Mouse (Mus musculus) heart, embryonic 10.5 days (tissue): ENCODE data around the gene Hypk. TPM values are rescaled to one million over a fixed set of nuclear protein-coding genes. Genes with fewer than 3 reads are reported as not detected.
"Not testable (repeated sequence)": the region's sequence is repeated elsewhere in the genome, so short reads cannot be mapped to it uniquely, and the experiment has no call there.

Experiments
- DNase-seq: peaks from one replicate; pipeline ENCODE4 v3.0.0-alpha.2; 2017; ENCODE audit warnings: low spot score
- H3K27ac ChIP-seq: fragments of 300-500 bp; sonication (generic); 2 replicates; pipeline ENCODE4 v1.5.1; 2016; ENCODE audit warnings: mild to moderate bottlenecking
- H3K27me3 ChIP-seq: fragments of 300-500 bp; sonication (generic); 2 replicates; pipeline ENCODE4 v1.6.1; 2016; ENCODE audit warnings: mild to moderate bottlenecking; ENCODE audit not compliant: poor library complexity, insufficient read depth, severe bottlenecking
- H3K36me3 ChIP-seq: fragments of 300-500 bp; sonication (generic); 2 replicates; pipeline ENCODE4 v1.6.1; 2016; ENCODE audit warnings: mild to moderate bottlenecking, moderate library complexity
- H3K4me1 ChIP-seq: fragments of 300-500 bp; sonication (generic); 2 replicates; pipeline ENCODE4 v1.6.1; 2016; ENCODE audit warnings: mild to moderate bottlenecking
- H3K4me3 ChIP-seq: fragments of 300-500 bp; sonication (generic); 2 replicates; pipeline ENCODE4 v1.5.1; 2016; ENCODE audit warnings: mild to moderate bottlenecking, moderate library complexity
- H3K9me3 ChIP-seq: fragments of 300-500 bp; sonication (generic); 2 replicates; pipeline ENCODE4 v1.6.1; 2016; ENCODE audit warnings: mild to moderate bottlenecking, moderate library complexity
- WGBS: fragments of 180-500 bp; shearing (Covaris S2); methylation state at CpG from one replicate; pipeline ENCODE4 v1.1.7; 2016; 5-methylcytosine and 5-hydroxymethylcytosine counted together
- microRNA-seq: library from miRNA; unstranded; fragments of <30 nt; microRNA quantifications from one replicate; pipeline ENCODE4, GENCODE M21; 2017
- polyA plus RNA-seq: library from polyadenylated mRNA; unstranded; fragments of >200 nt; fragmentation: Nextera tagmentation; extraction: Ambion mirVana; gene quantifications from 2 replicates; pipeline ENCODE4 v1.2.1, GENCODE M21; 2016

Hypk gene
- polyA plus RNA-seq, 1 experiment from 2014 or later = 162 TPM

GRCm38 (mm10) chr2:121480498-121480897, 27.4 kb downstream of the Hypk start:
- no peaks in the 10 kb centered on the region for H3K27me3 ChIP-seq
- no peak overlapping the region for H3K27ac ChIP-seq
- no peak overlapping the region for H3K4me3 ChIP-seq
- no peaks in the 10 kb centered on the region for H3K9me3 ChIP-seq
- H3K36me3 ChIP-seq = no peaks in the 10 kb centered on the region
- DNase-seq = peak; percentile 63
- WGBS = 55% methylated on average over 3 of the region's 3 CpGs
- H3K4me1 ChIP-seq = no peaks in the 10 kb centered on the region

- not testable (repeated sequence) for H3K4me1 ChIP-seq, H3K27me3 ChIP-seq, H3K9me3 ChIP-seq, H3K4me3 ChIP-seq, H3K36me3 ChIP-seq, H3K27ac ChIP-seq
- 81% methylated on average over 13 of the region's 13 CpGs for WGBS
- DNase-seq = peak; percentile 61
Observed at GRCm38 (mm10) chr2:121480916-121481315, 27.8 kb downstream of the Hypk start.

GRCm38 (mm10) chr2:121483576-121483975, 30.5 kb downstream of the Hypk start:
- Histone ChIP-seq H3K4me1 (no peaks in the 10 kb centered on the region), H3K27me3 (no peaks in the 10 kb centered on the region), H3K27ac (no peak overlapping the region), H3K4me3 (no peak overlapping the region), H3K9me3 (no peaks in the 10 kb centered on the region), H3K36me3 (no peaks in the 10 kb centered on the region)
- peak; percentile 61 for DNase-seq
- 75% methylated on average over 8 of the region's 8 CpGs for WGBS

GRCm38 (mm10) chr2:121484403-121484802, 31.3 kb downstream of the Hypk start:
- H3K27me3 ChIP-seq, H3K4me3 ChIP-seq, H3K27ac ChIP-seq, DNase-seq, H3K9me3 ChIP-seq, H3K4me1 ChIP-seq, H3K36me3 ChIP-seq: not testable (repeated sequence)
- 79% methylated on average over 2 of the region's 2 CpGs for WGBS

- not testable (repeated sequence) for H3K27me3 ChIP-seq, H3K9me3 ChIP-seq, H3K4me1 ChIP-seq, H3K27ac ChIP-seq, H3K4me3 ChIP-seq, DNase-seq
- peaks cover 11% of the 10 kb centered on the region for H3K36me3 ChIP-seq
- 83% methylated on average over 1 of the region's 6 CpGs for WGBS
Observed at GRCm38 (mm10) chr2:121501550-121501949, 48.5 kb downstream of the Hypk start.

- DNase-seq = peak; percentile 95
- not testable (repeated sequence) for H3K9me3 ChIP-seq, H3K27me3 ChIP-seq
- H3K4me1 ChIP-seq = peaks cover 15% of the 10 kb centered on the region
- H3K36me3 ChIP-seq = peaks cover 27% of the 10 kb centered on the region
- H3K27ac ChIP-seq = peak within 1 kb of the TSS; percentile 78
- H3K4me3 ChIP-seq = peak within 1 kb of the TSS; percentile 64
- 5% methylated on average over 42 of the region's 42 CpGs for WGBS
Observed at GRCm38 (mm10) chr2:121505942-121506882, 53.1 kb downstream of the Hypk start, which contains the start of the genes Mfap1a and Wdr76. Gene Mfap1a, minus strand, starts transcription at chr2:121506665. Gene Wdr76, plus strand, starts transcription at chr2:121506723.

GRCm38 (mm10) chr2:121507173-121507950, 54.3 kb downstream of the Hypk start:
- DNase-seq = no peak
- H3K4me1 ChIP-seq = peaks cover 15% of the 10 kb centered on the region
- H3K27me3 ChIP-seq = no peaks in the 10 kb centered on the region
- 0 out of 2 replicates have a peak overlapping the region, but pooled peaks have one; percentile 78 for H3K27ac ChIP-seq
- H3K4me3 ChIP-seq = peak overlapping the region; percentile 64
- peaks cover 34% of the 10 kb centered on the region for H3K36me3 ChIP-seq
- 29% methylated on average over 12 of the region's 12 CpGs for WGBS
- H3K9me3 ChIP-seq = no peaks in the 10 kb centered on the region

GRCm38 (mm10) chr2:121507951-121508330, 54.9 kb downstream of the Hypk start:
- Histone ChIP-seq H3K4me3 (peak overlapping the region; percentile 64), H3K27me3 (no peaks in the 10 kb centered on the region), H3K9me3 (no peaks in the 10 kb centered on the region), H3K36me3 (peaks cover 38% of the 10 kb centered on the region), H3K4me1 (peaks cover 15% of the 10 kb centered on the region), H3K27ac (no peak overlapping the region)
- 79% methylated on average over 2 of the region's 2 CpGs for WGBS
- DNase-seq = no peak

Small RNAs within 50 kb of the gene (microRNA-seq; reads per million reads assigned to microRNA genes)
- gene Gm22953 = not detected

Other genes with a start within 250 kb of the Hypk start
- gene Trp53bp1, start 181.9 kb upstream of the Hypk start, polyA plus RNA-seq = 75.0 and 81.9 TPM in 2 replicates
- gene Map1a, start 163.7 kb upstream of the Hypk start, polyA plus RNA-seq = 5.2 and 5.5 TPM in 2 replicates
- 11.7 and 12.2 TPM in 2 replicates for gene Ppip5k1, start 97.9 kb upstream of the Hypk start, polyA plus RNA-seq
- 0.16 and 0.63 TPM in 2 replicates for gene Ckmt1, start 95.6 kb upstream of the Hypk start, polyA plus RNA-seq
- not detected in 2 replicates for gene Strc, start 66.1 kb upstream of the Hypk start, polyA plus RNA-seq
- 736 and 829 TPM in 2 replicates for gene Pdia3, start 39.5 kb upstream of the Hypk start, polyA plus RNA-seq
- gene Catsper2, start 39.5 kb upstream of the Hypk start, polyA plus RNA-seq = 2.8 and 3.1 TPM in 2 replicates
- 2.0 and 3.5 TPM in 2 replicates for gene Ell3, start 9.0 kb upstream of the Hypk start, polyA plus RNA-seq
- 503 and 534 TPM in 2 replicates for gene Serf2, start 4.1 kb upstream of the Hypk start, polyA plus RNA-seq
- gene Serinc4, start 3.5 kb downstream of the Hypk start, polyA plus RNA-seq = 0.09 and 0.20 TPM in 2 replicates
- gene Mfap1b, start 20.8 kb downstream of the Hypk start, polyA plus RNA-seq = 45.4 and 49.3 TPM in 2 replicates
- gene Mfap1a, start 53.4 kb downstream of the Hypk start, polyA plus RNA-seq = 17.7 and 23.8 TPM in 2 replicates
- gene Wdr76, start 53.4 kb downstream of the Hypk start, polyA plus RNA-seq = 6.8 and 9.1 TPM in 2 replicates